Comparison of ENCODE assay signal across 8 mouse cellular contexts in the genomic region with DNA sequence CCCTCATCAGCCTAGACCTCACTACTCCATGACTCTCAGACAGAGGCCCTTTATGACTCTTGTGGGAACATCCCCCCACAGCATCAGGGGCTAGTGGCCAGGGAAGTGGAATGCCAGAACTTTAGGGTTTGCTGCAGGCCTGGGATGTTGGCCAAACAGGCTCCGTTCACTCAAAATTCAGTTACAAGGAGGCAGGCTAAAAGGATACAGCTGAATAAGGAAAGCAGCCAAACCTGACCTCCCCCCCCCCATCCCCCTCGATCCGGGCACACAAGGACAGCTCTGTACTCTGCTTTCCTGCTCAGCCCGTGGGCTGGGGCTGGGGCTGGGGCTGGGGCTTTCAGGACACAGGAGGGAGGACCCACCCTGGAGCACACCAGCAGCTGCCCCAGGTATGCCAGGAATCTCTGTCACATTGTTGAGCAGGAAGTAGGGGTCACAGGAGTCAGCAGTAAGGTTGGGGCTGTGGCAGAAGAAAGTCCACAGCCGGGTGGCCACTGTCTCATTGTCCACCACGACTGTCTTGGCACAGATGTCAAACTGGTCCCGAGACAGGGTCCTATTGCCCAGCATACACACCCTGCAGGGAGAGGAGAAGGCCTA. TPM values are rescaled to one million over a fixed set of nuclear protein-coding genes. Genes with fewer than 3 reads are reported as not detected.
A peak's percentile ranks its signal among the peaks of the same experiment; 100 is the strongest.
DNase-seq lines count a peak whose midpoint lies in the region; ATAC-seq lines count a peak whose summit lies in the region.
"Had no signal": no experiment of that assay in that cellular context is flagged by ENCODE, and none has a peak within 500 bp of the region (broad histone marks: within the 10 kb centered on the region; RNA-seq: fewer than 3 reads in every experiment).

No protein-coding gene starts in this region.

- H3K36me3 ChIP-seq in midbrain, embryonic 11.5 days (ENCODE audit: control insufficient read depth, insufficient read depth, low read length), result no peaks in the 10 kb centered on the region
- H3K36me3 ChIP-seq in midbrain, embryonic 10.5 days, result peaks cover 73% of the 10 kb centered on the region
- no peaks in the 10 kb centered on the region for H3K36me3 ChIP-seq in forebrain, embryonic 14.5 days (ENCODE audit: control insufficient read depth, insufficient read depth, low read length)
- peaks cover 39% of the 10 kb centered on the region for H3K36me3 ChIP-seq in liver, embryonic 11.5 days (ENCODE audit: control insufficient read depth, insufficient read depth, low read length)

- ATAC-seq in midbrain, embryonic 11.5 days (ENCODE audit: low FRiP score), result no peak
- peak; percentile 69; the same call in 1 of the 2 replicates for ATAC-seq in forebrain, embryonic 14.5 days
- ATAC-seq in liver, embryonic 11.5 days (replicated peaks; ENCODE audit: low FRiP score), result no peak

- no peak overlapping the region for H3K27ac ChIP-seq in midbrain, embryonic 11.5 days (ENCODE audit: low read depth, low read length)
- H3K27ac ChIP-seq in midbrain, embryonic 10.5 days (replicated peaks), result no peak overlapping the region
- 0 out of 2 replicates have a peak overlapping the region, but pooled peaks have one; percentile 27 for H3K27ac ChIP-seq in forebrain, embryonic 14.5 days (ENCODE audit: low read depth, low read length)
- H3K27ac ChIP-seq in liver, embryonic 11.5 days (ENCODE audit: low read depth, low read length), result no peak overlapping the region

- 67% methylated on average over 7 of the region's 7 CpGs for WGBS in midbrain, embryonic 11.5 days
- 59% methylated on average over 7 of the region's 7 CpGs for WGBS in midbrain, embryonic 10.5 days
- WGBS in forebrain, embryonic 14.5 days, result 46% methylated on average over 7 of the region's 7 CpGs
- 63% methylated on average over 7 of the region's 7 CpGs for WGBS in liver, embryonic 11.5 days

- no peak overlapping the region for H3K4me3 ChIP-seq in midbrain, embryonic 11.5 days (ENCODE audit: low read depth, low read length)
- H3K4me3 ChIP-seq in midbrain, embryonic 10.5 days, result no peak overlapping the region
- H3K4me3 ChIP-seq in forebrain, embryonic 14.5 days (ENCODE audit: low read depth, low read length), result no peak overlapping the region
- no peak overlapping the region for H3K4me3 ChIP-seq in liver, embryonic 11.5 days (ENCODE audit: low read depth, low read length)

- H3K9ac ChIP-seq in midbrain, embryonic 11.5 days (ENCODE audit: low read length), result no peak overlapping the region
- no peak overlapping the region for H3K9ac ChIP-seq in forebrain, embryonic 14.5 days (ENCODE audit: low read length)
- no peak overlapping the region; the same call in 1 of the 2 replicates for H3K9ac ChIP-seq in liver, embryonic 11.5 days (ENCODE audit: low read depth, low read length)

- no peaks in the 10 kb centered on the region for H3K4me1 ChIP-seq in midbrain, embryonic 11.5 days (ENCODE audit: control insufficient read depth, insufficient read depth, low read length)
- 0 out of 2 replicates have a peak, but pooled peaks cover 4% of the 10 kb centered on the region for H3K4me1 ChIP-seq in midbrain, embryonic 10.5 days
- H3K4me1 ChIP-seq in forebrain, embryonic 14.5 days (ENCODE audit: control insufficient read depth, insufficient read depth, low read length), result no peaks in the 10 kb centered on the region
- no peaks in the 10 kb centered on the region for H3K4me1 ChIP-seq in liver, embryonic 11.5 days (replicated peaks; ENCODE audit: control insufficient read depth, insufficient read depth, low read length)

- H3K4me2 ChIP-seq in midbrain, embryonic 11.5 days, result no peak overlapping the region
- no peak overlapping the region for H3K4me2 ChIP-seq in forebrain, embryonic 14.5 days (ENCODE audit: low read length)
- no peak overlapping the region for H3K4me2 ChIP-seq in liver, embryonic 11.5 days

- no peaks in the 10 kb centered on the region for H3K27me3 ChIP-seq in midbrain, embryonic 11.5 days (ENCODE audit: control insufficient read depth, insufficient read depth, low read length)
- H3K27me3 ChIP-seq in midbrain, embryonic 10.5 days (ENCODE audit: low read depth, poor library complexity, severe bottlenecking), result no peaks in the 10 kb centered on the region
- H3K27me3 ChIP-seq in forebrain, embryonic 14.5 days (replicated peaks; ENCODE audit: control insufficient read depth, insufficient read depth, low read length), result no peaks in the 10 kb centered on the region
- H3K27me3 ChIP-seq in liver, embryonic 11.5 days (replicated peaks; ENCODE audit: control insufficient read depth, insufficient read depth, low read length), result no peaks in the 10 kb centered on the region

- H3K9me3 ChIP-seq in midbrain, embryonic 11.5 days (ENCODE audit: control insufficient read depth, low read length), result no peaks in the 10 kb centered on the region
- no peaks in the 10 kb centered on the region for H3K9me3 ChIP-seq in midbrain, embryonic 10.5 days (replicated peaks)
- no peaks in the 10 kb centered on the region for H3K9me3 ChIP-seq in forebrain, embryonic 14.5 days (replicated peaks; ENCODE audit: control insufficient read depth, low read length)
- no peaks in the 10 kb centered on the region for H3K9me3 ChIP-seq in liver, embryonic 11.5 days (ENCODE audit: control insufficient read depth, low read length)

- peak; percentile 17 for DNase-seq in midbrain, embryonic 11.5 days (ENCODE audit: low spot score, missing footprints)
- no peak for DNase-seq in midbrain, embryonic 10.5 days (ENCODE audit: low spot score)
- DNase-seq in forebrain, embryonic 14.5 days (ENCODE audit: low spot score), result peak; percentile 60
- peak; percentile 30 to 55 for DNase-seq in heart, postnatal 36 days
- peak; percentile 61 to 62 for DNase-seq in layer of hippocampus, postnatal 36 days
- DNase-seq in ovary, postnatal 14 days (ENCODE audit: low spot score), result no peak
- no peak for DNase-seq in liver, embryonic 11.5 days (ENCODE audit: low spot score)

- intact Hi-C loops in heart, postnatal 36 days (cut with DNase I), result no loop called here

RNA-seq across cellular contexts. Expression of a gene that starts 8.0 kb away (rescaled TPM):
- 0.23 and 0.28 TPM in 2 replicates for polyA plus RNA-seq in midbrain, embryonic 11.5 days (2014; fragmentation: Nextera tagmentation; extraction: Ambion mirVana)
- polyA plus RNA-seq in midbrain, embryonic 10.5 days (2016; fragmentation: Nextera tagmentation; extraction: Ambion mirVana), result 1.0 and 1.2 TPM in 2 replicates
- polyA plus RNA-seq in forebrain, embryonic 14.5 days (2014; fragmentation: Nextera tagmentation; extraction: Ambion mirVana), result 0.17 and 0.48 TPM in 2 replicates
- 1 to 10 TPM; 1.0 to 1.1 TPM for total RNA-seq in heart, postnatal 36 days (2021)
- total RNA-seq in layer of hippocampus, postnatal 36 days (2021), result 10 to 100 TPM; 41.7 to 45.8 TPM
- polyA plus RNA-seq in liver, embryonic 11.5 days (2014; fragmentation: Nextera tagmentation; extraction: Ambion mirVana), result 32.1 and 32.7 TPM in 2 replicates

RNA-seq across cellular contexts. Expression of a gene that starts 12.9 kb away (rescaled TPM):
- polyA plus RNA-seq in midbrain, embryonic 11.5 days (2014; fragmentation: Nextera tagmentation; extraction: Ambion mirVana), result 22.5 and 26.9 TPM in 2 replicates
- 29.1 TPM in 2 replicates for polyA plus RNA-seq in midbrain, embryonic 10.5 days (2016; fragmentation: Nextera tagmentation; extraction: Ambion mirVana)
- polyA plus RNA-seq in forebrain, embryonic 14.5 days (2014; fragmentation: Nextera tagmentation; extraction: Ambion mirVana), result 48.2 and 57.8 TPM in 2 replicates
- 10 to 100 TPM; 63.6 to 72.7 TPM for total RNA-seq in heart, postnatal 36 days (2021)
- 10 to 100 TPM; 57.0 to 69.0 TPM for total RNA-seq in layer of hippocampus, postnatal 36 days (2021)
- polyA plus RNA-seq in liver, embryonic 11.5 days (2014; fragmentation: Nextera tagmentation; extraction: Ambion mirVana), result 142 and 160 TPM in 2 replicates

RNA-seq across cellular contexts. Expression of a gene that starts 14.7 kb away (rescaled TPM):
- polyA plus RNA-seq in midbrain, embryonic 11.5 days (2014; fragmentation: Nextera tagmentation; extraction: Ambion mirVana), result 7.2 and 7.8 TPM in 2 replicates
- polyA plus RNA-seq in midbrain, embryonic 10.5 days (2016; fragmentation: Nextera tagmentation; extraction: Ambion mirVana), result 16.9 and 18.7 TPM in 2 replicates
- polyA plus RNA-seq in forebrain, embryonic 14.5 days (2014; fragmentation: Nextera tagmentation; extraction: Ambion mirVana), result 5.1 and 9.4 TPM in 2 replicates
- total RNA-seq in heart, postnatal 36 days (2021), result 10 to 100 TPM; 48.0 to 50.3 TPM
- 10 to 100 TPM; 20.5 to 20.7 TPM for total RNA-seq in layer of hippocampus, postnatal 36 days (2021)
- 25.6 and 25.8 TPM in 2 replicates for polyA plus RNA-seq in liver, embryonic 11.5 days (2014; fragmentation: Nextera tagmentation; extraction: Ambion mirVana)

RNA-seq across cellular contexts. Expression of a gene that starts 17.5 kb away (rescaled TPM):
- polyA plus RNA-seq in midbrain, embryonic 11.5 days (2014; fragmentation: Nextera tagmentation; extraction: Ambion mirVana), result 0.61 and 1.9 TPM in 2 replicates
- polyA plus RNA-seq in midbrain, embryonic 10.5 days (2016; fragmentation: Nextera tagmentation; extraction: Ambion mirVana), result 1.3 and 1.4 TPM in 2 replicates
- polyA plus RNA-seq in forebrain, embryonic 14.5 days (2014; fragmentation: Nextera tagmentation; extraction: Ambion mirVana), result 1.9 and 2.5 TPM in 2 replicates
- under 1 TPM in 1 of 2 experiments, not detected in 1; 0.43 TPM for total RNA-seq in heart, postnatal 36 days (2021)
- total RNA-seq in layer of hippocampus, postnatal 36 days (2021), result 1 to 10 TPM; 1.6 TPM
- 1.9 and 3.0 TPM in 2 replicates for polyA plus RNA-seq in liver, embryonic 11.5 days (2014; fragmentation: Nextera tagmentation; extraction: Ambion mirVana)

RNA-seq across cellular contexts. Expression of a gene that starts 28.1 kb away (rescaled TPM):
- not detected in 2 replicates for polyA plus RNA-seq in midbrain, embryonic 11.5 days (2014; fragmentation: Nextera tagmentation; extraction: Ambion mirVana)
- not detected in 2 replicates for polyA plus RNA-seq in midbrain, embryonic 10.5 days (2016; fragmentation: Nextera tagmentation; extraction: Ambion mirVana)
- polyA plus RNA-seq in forebrain, embryonic 14.5 days (2014; fragmentation: Nextera tagmentation; extraction: Ambion mirVana), result not detected in 2 replicates
- not detected for total RNA-seq in heart, postnatal 36 days (2021)
- not detected for total RNA-seq in layer of hippocampus, postnatal 36 days (2021)
- not detected in 2 replicates for polyA plus RNA-seq in liver, embryonic 11.5 days (2014; fragmentation: Nextera tagmentation; extraction: Ambion mirVana)
- total RNA-seq: layer of hippocampus, adult 18-20 months had no signal

Comparison
In these comparisons a context has a peak if more than half of its experiments do, and no peak if none do; other contexts are left out.
1. DNase-seq: peak in midbrain, embryonic 11.5 days (single experiment), forebrain, embryonic 14.5 days (single experiment), heart, postnatal 36 days (2 of 2) and layer of hippocampus, postnatal 36 days (2 of 2); none in midbrain, embryonic 10.5 days (single experiment), ovary, postnatal 14 days (single experiment) and liver, embryonic 11.5 days (single experiment).
2. RNA of a gene that starts 8.0 kb away (polyA plus RNA-seq): 32.1 to 32.7 TPM in liver, embryonic 11.5 days; 1.0 to 1.2 TPM in midbrain, embryonic 10.5 days, 0.23 to 0.28 TPM in midbrain, embryonic 11.5 days and 0.17 to 0.48 TPM in forebrain, embryonic 14.5 days; every median in the first group is over 10 times any median in the second.